11 mouse cellular contexts compared by ENCODE assay signal in genomic region chr11:100402682-100403081, GRCm38 (mm10). TPM values are rescaled to one million over a fixed set of nuclear protein-coding genes. Genes with fewer than 3 reads are reported as not detected.
DNase-seq lines count a peak whose midpoint lies in the region; ATAC-seq and TF ChIP-seq lines count a peak whose summit lies in the region.
"Had no signal": no experiment of that assay in that cellular context is flagged by ENCODE, and none has a peak within 500 bp of the region (broad histone marks: within the 10 kb centered on the region; RNA-seq: fewer than 3 reads in every experiment).

No protein-coding gene starts in this region.

- 0 out of 2 replicates have a peak, but pooled peaks have one; percentile 6 for TF ChIP-seq EP300 in lung, postnatal 0 days (IDR thresholded peaks at IDR 0.05)

- ATAC-seq in heart, embryonic 11.5 days (replicated peaks; ENCODE audit: insufficient number of reproducible peaks, low FRiP score, low TSS enrichment) = no peak
- ATAC-seq in lung, postnatal 0 days = peak; percentile 43

- H3K9ac ChIP-seq in heart, embryonic 11.5 days (ENCODE audit: low read depth, low read length) = peak overlapping the region; percentile 44; the same call in 1 of the 2 replicates
- no peak overlapping the region for H3K9ac ChIP-seq in lung, postnatal 0 days (replicated peaks; ENCODE audit: low read depth)
- H3K9ac ChIP-seq: hindbrain, embryonic 13.5 days had no signal

- peak overlapping the region; percentile 57 for H3K4me2 ChIP-seq in heart, embryonic 11.5 days
- no peak overlapping the region for H3K4me2 ChIP-seq in lung, postnatal 0 days (replicated peaks; ENCODE audit: low read depth, low read length)
- H3K4me2 ChIP-seq: hindbrain, embryonic 13.5 days had no signal

- intact Hi-C loops in heart, postnatal 10 days (cut with DNase I) = no loop called here

- no peaks in the 10 kb centered on the region for H3K36me3 ChIP-seq in heart, embryonic 11.5 days (ENCODE audit: control insufficient read depth, insufficient read depth, low read length)
- no peaks in the 10 kb centered on the region for H3K36me3 ChIP-seq in lung, postnatal 0 days (ENCODE audit: insufficient read depth, low read length)
- H3K36me3 ChIP-seq: hindbrain, embryonic 13.5 days; midbrain, embryonic 10.5 days had no signal

- no peaks in the 10 kb centered on the region for H3K27me3 ChIP-seq in heart, embryonic 11.5 days (ENCODE audit: control insufficient read depth, insufficient read depth, low read length)
- H3K27me3 ChIP-seq in lung, postnatal 0 days (replicated peaks; ENCODE audit: insufficient read depth, low read length) = no peaks in the 10 kb centered on the region

- TF ChIP-seq CTCF in lung, postnatal 0 days (IDR thresholded peaks at IDR 0.05) = no peak

- 29% methylated on average over 2 of the region's 2 CpGs for WGBS in heart, embryonic 11.5 days (ENCODE audit: insufficient replicate concordance)
- 60% methylated on average over 1 of the region's 2 CpGs for WGBS in lung, postnatal 0 days

- peak overlapping the region; percentile 95 for H3K27ac ChIP-seq in heart, embryonic 11.5 days (ENCODE audit: low read depth, low read length)
- peak overlapping the region; percentile 85 for H3K27ac ChIP-seq in lung, postnatal 0 days (ENCODE audit: low read length)
- H3K27ac ChIP-seq: hindbrain, embryonic 13.5 days; midbrain, embryonic 10.5 days had no signal

- no peaks in the 10 kb centered on the region for H3K9me3 ChIP-seq in heart, embryonic 11.5 days (replicated peaks; ENCODE audit: control insufficient read depth, low read length)
- no peaks in the 10 kb centered on the region for H3K9me3 ChIP-seq in lung, postnatal 0 days (ENCODE audit: low read length)
- H3K9me3 ChIP-seq: hindbrain, embryonic 13.5 days; midbrain, embryonic 10.5 days had no signal

- H3K4me1 ChIP-seq in heart, embryonic 11.5 days (ENCODE audit: control insufficient read depth, insufficient read depth, low read length) = peaks cover 38% of the 10 kb centered on the region
- H3K4me1 ChIP-seq in lung, postnatal 0 days (ENCODE audit: insufficient read depth, low read depth, low read length) = peaks cover 15% of the 10 kb centered on the region; the same call in 1 of the 2 replicates

- no peak for DNase-seq in heart, postnatal 10 days
- DNase-seq in urinary bladder, postnatal 14 days (ENCODE audit: low spot score) = peak; percentile 68
- no peak for DNase-seq in urinary bladder, postnatal 4 days (ENCODE audit: low spot score in 2 of 2)
- peak; percentile 83 for DNase-seq in lung, postnatal 0 days (ENCODE audit: low spot score)
- no peak for DNase-seq in frontal cortex, postnatal 10 days (ENCODE audit: low spot score in 2 of 2)
- no peak for DNase-seq in embryo, embryonic 9.5 days (ENCODE audit: extremely low spot score)
- DNase-seq in adrenal gland, adult 2 months = no peak
- DNase-seq: thymus, postnatal 36 days had no signal

- H3K4me3 ChIP-seq in heart, embryonic 11.5 days (ENCODE audit: low read depth, low read length) = 0 out of 2 replicates have a peak overlapping the region, but pooled peaks have one; percentile 8
- H3K4me3 ChIP-seq in lung, postnatal 0 days (ENCODE audit: low read depth, low read length) = no peak overlapping the region
- H3K4me3 ChIP-seq: hindbrain, embryonic 13.5 days; midbrain, embryonic 10.5 days had no signal

RNA-seq across cellular contexts. Expression of gene Jup, which starts 5.1 kb away (rescaled TPM):
- polyA plus RNA-seq in heart, embryonic 11.5 days (2014; fragmentation: Nextera tagmentation; extraction: Ambion mirVana) = 72.2 and 80.6 TPM in 2 replicates
- total RNA-seq in heart, postnatal 10 days (2021) = 100 to 1,000 TPM; 252 to 286 TPM
- polyA plus RNA-seq in lung, postnatal 0 days (2015; fragmentation: Nextera tagmentation; extraction: Ambion mirVana) = 231 and 251 TPM in 2 replicates
- 10 to 100 TPM; 67.0 to 94.3 TPM for total RNA-seq in adrenal gland, adult 2 months (2021)
- polyA plus RNA-seq in adrenal gland, adult 2 months (2012; rRNA removed) = 275 and 284 TPM in 2 replicates

RNA-seq across cellular contexts. Expression of gene P3h4, which starts 12.0 kb away (rescaled TPM):
- 67.2 and 70.6 TPM in 2 replicates for polyA plus RNA-seq in heart, embryonic 11.5 days (2014; fragmentation: Nextera tagmentation; extraction: Ambion mirVana)
- 10 to 100 TPM; 24.4 to 27.3 TPM for total RNA-seq in heart, postnatal 10 days (2021)
- 44.9 and 47.1 TPM in 2 replicates for polyA plus RNA-seq in lung, postnatal 0 days (2015; fragmentation: Nextera tagmentation; extraction: Ambion mirVana)
- total RNA-seq in adrenal gland, adult 2 months (2021) = 10 to 100 TPM; 20.3 to 40.8 TPM
- 76.3 and 107 TPM in 2 replicates for polyA plus RNA-seq in adrenal gland, adult 2 months (2012; rRNA removed)

RNA-seq across cellular contexts. Expression of gene Fkbp10, which starts 12.8 kb away (rescaled TPM):
- 89.3 and 107 TPM in 2 replicates for polyA plus RNA-seq in heart, embryonic 11.5 days (2014; fragmentation: Nextera tagmentation; extraction: Ambion mirVana)
- 10 to 100 TPM; 58.6 to 59.7 TPM for total RNA-seq in heart, postnatal 10 days (2021)
- polyA plus RNA-seq in lung, postnatal 0 days (2015; fragmentation: Nextera tagmentation; extraction: Ambion mirVana) = 75.6 and 86.5 TPM in 2 replicates
- 10 to 100 TPM; 12.5 to 25.8 TPM for total RNA-seq in adrenal gland, adult 2 months (2021)
- polyA plus RNA-seq in adrenal gland, adult 2 months (2012; rRNA removed) = 42.1 and 57.5 TPM in 2 replicates

RNA-seq across cellular contexts. Expression of gene Nt5c3b, which starts 38.9 kb away (rescaled TPM):
- 98.8 and 111 TPM in 2 replicates for polyA plus RNA-seq in heart, embryonic 11.5 days (2014; fragmentation: Nextera tagmentation; extraction: Ambion mirVana)
- 10 to 100 TPM; 36.9 to 46.3 TPM for total RNA-seq in heart, postnatal 10 days (2021)
- polyA plus RNA-seq in lung, postnatal 0 days (2015; fragmentation: Nextera tagmentation; extraction: Ambion mirVana) = 56.3 and 57.6 TPM in 2 replicates
- 10 to 100 TPM; 54.3 to 58.7 TPM for total RNA-seq in adrenal gland, adult 2 months (2021)
- polyA plus RNA-seq in adrenal gland, adult 2 months (2012; rRNA removed) = 43.0 and 46.0 TPM in 2 replicates

RNA-seq across cellular contexts. Expression of gene Klhl10, which starts 39.0 kb away (rescaled TPM):
- polyA plus RNA-seq in heart, embryonic 11.5 days (2014; fragmentation: Nextera tagmentation; extraction: Ambion mirVana) = 0.28 and 0.83 TPM in 2 replicates
- under 1 TPM; 0.57 to 0.97 TPM for total RNA-seq in heart, postnatal 10 days (2021)
- polyA plus RNA-seq in lung, postnatal 0 days (2015; fragmentation: Nextera tagmentation; extraction: Ambion mirVana) = 0.38 and 0.43 TPM in 2 replicates
- total RNA-seq in adrenal gland, adult 2 months (2021) = under 1 TPM; 0.69 to 0.84 TPM
- polyA plus RNA-seq in adrenal gland, adult 2 months (2012; rRNA removed) = 0.17 and 0.38 TPM in 2 replicates

Comparison
In these comparisons a context has a peak if more than half of its experiments do, and no peak if none do; other contexts are left out.
1. DNase-seq: peak in urinary bladder, postnatal 14 days (single experiment) and lung, postnatal 0 days (single experiment); none in heart, postnatal 10 days (0 of 2), urinary bladder, postnatal 4 days (0 of 2), frontal cortex, postnatal 10 days (0 of 2), embryo, embryonic 9.5 days (single experiment) and adrenal gland, adult 2 months (single experiment).